Mouse (Mus musculus) E14TG2a.4 (cell line): ENCODE measurements around the gene Cdiptos.
A peak's percentile ranks its signal among the peaks of the same experiment; 100 is the strongest.

ENCODE experiments used
- H3K27me3 ChIP-seq: 2 replicates; pipeline ENCODE4 v1.6.1; 2014; ENCODE audit warnings: low read length, control low read depth; ENCODE audit not compliant: insufficient read depth
- H3K36me3 ChIP-seq: 2 replicates; pipeline ENCODE4 v1.6.1; 2014; ENCODE audit warnings: low read length, control low read depth; ENCODE audit not compliant: insufficient read depth
- H3K4me1 ChIP-seq: replicated peaks from 2 replicates; pipeline ENCODE4 v1.6.1; 2014; ENCODE audit warnings: low read depth, low read length, control low read depth
- H3K4me3 ChIP-seq: replicated peaks from 2 replicates; pipeline ENCODE4 v1.5.1; 2014; ENCODE audit warnings: mild to moderate bottlenecking, low read length
- H3K9me3 ChIP-seq: 2 replicates; pipeline ENCODE4 v1.6.1; 2014; ENCODE audit warnings: low read length, control low read depth
- CTCF ChIP-seq: conservative IDR thresholded peaks from 2 replicates; pipeline ENCODE4 v1.5.1; 2014; ENCODE audit warnings: low read length
- NANOG ChIP-seq: IDR thresholded peaks from 2 replicates; pipeline ENCODE4 v1.6.1; 2014; ENCODE audit warnings: borderline replicate concordance, low read length, mixed read lengths
- POU5F1 ChIP-seq: IDR thresholded peaks from 2 replicates; pipeline ENCODE4 v1.6.1; 2014; ENCODE audit warnings: low read length, borderline replicate concordance

Cdiptos gene

DNA sequence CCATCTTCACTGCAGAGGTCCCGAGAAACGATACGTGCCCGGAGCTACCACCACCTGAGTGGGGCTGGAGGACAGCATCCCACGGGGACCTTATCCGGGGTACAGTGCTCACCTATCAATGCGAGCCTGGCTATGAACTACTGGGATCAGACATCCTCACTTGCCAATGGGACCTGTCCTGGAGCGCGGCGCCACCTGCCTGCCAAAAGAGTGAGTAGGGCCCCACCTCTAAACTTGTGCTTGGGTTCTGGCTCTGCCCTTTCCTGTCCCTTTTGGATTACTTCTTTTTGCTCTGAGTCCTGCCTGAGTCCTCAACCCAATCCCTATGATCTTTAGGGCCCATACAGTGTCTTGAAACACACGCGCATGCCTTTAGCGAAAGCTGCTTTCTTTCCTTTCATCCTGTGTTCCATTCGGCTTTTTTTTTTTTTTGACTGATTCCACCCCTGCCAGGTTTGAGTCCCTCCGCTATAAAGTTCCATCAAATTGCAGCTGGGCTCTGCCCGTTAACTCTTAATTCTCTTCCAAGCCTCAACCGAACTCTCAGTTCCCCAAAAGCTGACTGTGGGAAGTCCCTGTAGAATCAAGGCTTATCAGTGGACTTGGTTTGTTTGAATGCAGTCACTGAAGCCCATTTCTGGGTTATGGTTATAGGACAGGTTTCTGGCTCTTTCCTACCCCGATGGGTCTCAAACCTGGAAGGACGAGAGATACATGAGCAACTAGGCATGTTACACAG is 12.2 kb downstream of the Cdiptos start:
- Histone ChIP-seq H3K9me3 (no peaks in the 10 kb centered on the region), H3K4me1 (peaks cover 33% of the 10 kb centered on the region), H3K27me3 (peaks cover 23% of the 10 kb centered on the region), H3K36me3 (no peaks in the 10 kb centered on the region), H3K4me3 (peak overlapping the region; percentile 73)
- peak; percentile 19; the same call in 1 of the 2 replicates for TF ChIP-seq CTCF
- TF ChIP-seq NANOG = no peak

DNA sequence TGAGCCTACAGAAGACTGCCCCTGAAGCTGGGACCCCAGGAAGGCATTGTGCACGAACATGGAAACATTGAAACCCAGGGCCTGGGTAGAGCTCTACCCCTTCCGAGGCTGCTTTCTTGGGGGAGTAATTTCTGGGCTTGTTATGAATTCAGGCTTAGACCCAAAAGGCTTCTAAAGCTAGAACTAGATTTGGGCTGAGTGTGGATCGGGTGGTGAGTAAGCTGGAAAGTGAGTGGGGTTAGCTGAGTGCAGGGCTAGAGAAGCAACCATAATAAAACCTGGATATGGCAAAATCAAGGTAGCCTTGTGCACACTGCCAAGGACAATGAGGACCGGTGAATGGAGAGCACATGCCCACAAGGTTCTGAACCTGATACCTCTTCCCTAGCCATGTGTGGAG is 13.9 kb downstream of the Cdiptos start:
- Histone ChIP-seq H3K4me1 (peaks cover 29% of the 10 kb centered on the region), H3K36me3 (no peaks in the 10 kb centered on the region), H3K27me3 (peaks cover 37% of the 10 kb centered on the region), H3K9me3 (no peaks in the 10 kb centered on the region), H3K4me3 (no peak overlapping the region)
- TF ChIP-seq CTCF (no peak), POU5F1 (no peak), NANOG (no peak)

DNA sequence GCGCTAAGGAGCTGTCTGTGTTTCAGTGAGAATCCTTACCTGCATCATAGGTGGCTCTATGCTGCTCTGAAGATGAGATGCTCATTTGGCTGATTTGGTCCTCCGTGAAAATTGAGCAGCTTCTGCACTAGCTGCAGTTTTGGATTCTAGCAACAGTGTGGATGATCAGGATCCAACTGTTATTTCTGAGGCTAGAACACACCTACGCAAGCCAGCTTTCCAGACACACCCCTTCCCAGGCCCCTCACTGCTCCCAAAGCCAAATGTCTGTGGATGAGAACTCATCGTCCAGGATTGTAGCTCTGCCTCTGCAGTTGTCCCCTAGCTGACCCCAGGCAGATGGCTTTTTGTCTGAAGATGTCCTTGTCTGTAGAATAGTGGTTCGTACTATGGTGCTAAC is 14.8 kb downstream of the Cdiptos start:
- Histone ChIP-seq H3K36me3 (no peaks in the 10 kb centered on the region), H3K4me1 (peaks cover 23% of the 10 kb centered on the region), H3K27me3 (peaks cover 37% of the 10 kb centered on the region), H3K4me3 (no peak overlapping the region), H3K9me3 (no peaks in the 10 kb centered on the region)
- TF ChIP-seq POU5F1 (no peak), NANOG (no peak), CTCF (no peak)

DNA sequence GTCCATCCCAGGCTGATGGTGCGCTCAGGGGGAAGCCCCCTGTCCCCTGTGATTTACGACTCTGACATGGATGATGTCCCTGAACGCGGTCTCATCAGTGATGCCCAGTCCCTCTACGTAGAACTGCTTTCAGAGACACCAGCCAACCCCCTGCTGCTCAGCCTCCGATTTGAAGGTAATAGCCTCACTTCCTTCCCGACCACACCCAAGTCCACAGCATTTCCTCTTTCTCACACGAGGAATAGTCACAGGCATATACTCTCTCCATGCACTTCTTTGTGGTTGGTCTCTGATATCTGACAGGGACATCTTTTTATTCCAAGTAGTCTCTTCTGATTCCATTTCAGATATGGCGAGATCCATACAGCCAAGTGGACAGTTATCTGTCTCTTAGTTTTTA is 16.1 kb downstream of the Cdiptos start:
- Histone ChIP-seq H3K4me3 (no peak overlapping the region), H3K36me3 (no peaks in the 10 kb centered on the region), H3K9me3 (no peaks in the 10 kb centered on the region), H3K27me3 (peaks cover 44% of the 10 kb centered on the region), H3K4me1 (peaks cover 23% of the 10 kb centered on the region)
- TF ChIP-seq NANOG (no peak), POU5F1 (no peak), CTCF (no peak)

DNA sequence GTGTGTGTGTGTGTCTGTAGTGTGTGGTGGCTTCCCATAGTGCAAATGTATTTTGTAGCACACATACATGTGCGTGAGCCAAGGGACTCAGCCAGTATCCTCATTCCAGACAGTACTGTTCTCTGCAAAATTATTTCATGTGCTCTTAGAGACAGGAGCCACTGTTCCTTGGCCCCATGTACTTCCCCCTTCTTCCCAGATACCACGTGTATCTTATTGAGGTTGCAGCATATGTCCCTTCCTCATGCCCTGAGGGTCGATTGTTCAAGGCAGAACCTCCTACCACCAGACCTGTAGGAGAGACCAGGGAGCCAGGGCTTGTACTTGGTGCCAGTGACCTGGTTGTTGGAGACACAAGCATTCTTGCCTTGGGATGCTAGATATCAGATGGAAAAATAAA is 20.8 kb downstream of the Cdiptos start:
- H3K4me3 ChIP-seq = no peak overlapping the region
- H3K4me1 ChIP-seq = peaks cover 23% of the 10 kb centered on the region
- peaks cover 53% of the 10 kb centered on the region for H3K27me3 ChIP-seq
- TF ChIP-seq POU5F1 = no peak
- no peaks in the 10 kb centered on the region for H3K36me3 ChIP-seq
- H3K9me3 ChIP-seq = no peaks in the 10 kb centered on the region

DNA sequence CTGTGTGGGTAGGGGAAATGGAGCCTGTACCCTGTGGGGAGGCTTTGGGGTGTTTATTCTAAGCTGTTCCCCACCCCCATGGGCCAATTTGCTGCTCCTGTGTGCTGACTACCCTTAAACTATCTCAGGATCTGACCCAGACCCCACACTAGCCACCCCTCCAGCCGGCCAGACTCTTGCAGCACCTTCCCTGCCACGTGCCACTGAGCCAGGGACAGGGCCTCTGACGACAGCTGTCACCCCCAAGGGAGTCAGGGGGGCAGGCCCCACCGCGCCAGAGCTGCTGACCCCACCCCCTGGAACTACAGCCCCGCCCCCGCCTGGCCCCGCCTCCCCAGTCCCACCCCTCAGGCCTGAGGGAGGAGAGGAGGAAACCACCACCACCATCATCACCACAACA is 23.3 kb downstream of the Cdiptos start:
- TF ChIP-seq NANOG (no peak), CTCF (no peak), POU5F1 (no peak)

DNA sequence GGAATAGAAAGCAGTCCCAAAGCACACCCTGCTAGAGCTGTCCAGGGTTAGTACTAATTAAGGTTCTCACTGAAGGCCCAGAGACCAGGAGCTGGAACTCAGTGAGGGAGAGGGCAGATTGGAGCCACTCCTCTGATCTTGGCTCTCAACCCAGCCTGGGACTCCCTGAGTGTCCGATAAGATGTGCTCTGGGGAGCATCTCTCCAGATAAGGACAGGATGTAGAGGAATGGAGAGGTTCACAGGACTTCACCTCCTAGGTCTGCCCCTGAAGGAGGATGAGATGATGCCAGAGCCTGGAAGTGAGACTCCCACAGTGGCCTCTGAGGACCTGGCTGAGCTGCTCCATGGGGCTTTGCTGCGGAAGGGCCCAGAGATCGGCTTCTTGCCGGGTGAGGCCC is 24.2 kb downstream of the Cdiptos start:
- Histone ChIP-seq H3K4me1 (peaks cover 44% of the 10 kb centered on the region), H3K36me3 (peaks cover 9% of the 10 kb centered on the region; the same call in 1 of the 2 replicates), H3K9me3 (no peaks in the 10 kb centered on the region), H3K27me3 (peaks cover 59% of the 10 kb centered on the region), H3K4me3 (no peak overlapping the region)
- TF ChIP-seq NANOG (no peak), POU5F1 (no peak), CTCF (no peak)

More for the DNA sequence above, 23.3 kb downstream of the Cdiptos start:
- H3K4me3 ChIP-seq = no peak overlapping the region
- peaks cover 63% of the 10 kb centered on the region for H3K27me3 ChIP-seq
- peaks cover 41% of the 10 kb centered on the region for H3K4me1 ChIP-seq
- no peaks in the 10 kb centered on the region for H3K9me3 ChIP-seq
- 0 out of 2 replicates have a peak, but pooled peaks cover under 1% of the 10 kb centered on the region for H3K36me3 ChIP-seq

DNA sequence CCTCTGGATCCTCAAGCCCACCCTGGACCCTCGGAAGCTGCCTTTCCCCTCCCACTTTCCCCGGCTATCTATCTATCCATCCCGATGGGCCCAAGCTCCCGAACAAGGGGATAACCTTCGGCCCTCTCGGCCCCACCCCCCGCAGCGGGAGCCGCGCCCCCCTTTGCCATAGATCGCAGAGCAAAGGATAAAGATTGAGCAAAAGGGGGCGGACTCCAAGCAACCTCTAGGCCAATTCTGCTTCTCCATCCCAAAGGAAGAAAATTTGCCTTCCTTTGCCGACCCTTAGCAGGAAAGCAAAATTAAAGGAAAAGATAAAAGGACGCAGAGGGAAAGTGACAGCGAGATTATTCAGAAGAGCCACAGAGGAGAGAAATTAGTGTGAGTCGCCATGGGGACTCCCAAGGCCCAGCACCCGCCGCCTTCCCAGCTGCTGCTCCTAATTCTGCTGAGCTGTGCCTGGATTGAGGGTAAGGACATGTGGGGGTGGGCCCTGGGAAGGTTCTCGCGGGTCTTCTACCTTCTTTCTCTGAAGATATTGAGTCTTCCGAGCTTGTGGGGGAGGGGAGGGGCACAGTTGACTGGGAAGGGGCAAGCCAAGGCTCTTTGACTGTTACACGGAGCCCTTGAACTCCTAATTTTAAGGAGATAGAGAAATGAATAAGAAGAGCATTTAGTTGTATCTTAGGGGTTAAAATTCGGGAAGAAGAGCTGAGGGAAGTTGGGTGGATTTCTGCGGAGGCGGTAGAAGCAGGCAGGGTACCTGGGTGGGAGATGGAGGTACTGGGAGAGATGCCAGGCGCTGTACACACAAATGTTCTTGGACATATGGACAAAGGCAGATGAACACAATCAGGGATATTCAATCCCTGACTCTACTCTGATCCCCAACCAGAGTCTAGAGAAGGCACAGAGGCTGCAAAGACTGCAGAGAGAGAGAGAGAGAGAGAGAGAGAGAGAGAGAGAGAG is 25.0 kb downstream of the Cdiptos start:
- Histone ChIP-seq H3K36me3 (peaks cover 17% of the 10 kb centered on the region), H3K4me3 (peak overlapping the region; percentile 86), H3K9me3 (no peaks in the 10 kb centered on the region), H3K27me3 (peaks cover 59% of the 10 kb centered on the region), H3K4me1 (peaks cover 48% of the 10 kb centered on the region)
- TF ChIP-seq POU5F1 (no peak), CTCF (no peak), NANOG (no peak)
